Mouse (Mus musculus) C3H10T1/2 (cell line): Measurements from ENCODE around the gene 1700093K21Rik. TPM values are rescaled to one million over a fixed set of nuclear protein-coding genes. Genes with fewer than 3 reads are reported as not detected.

Experiments
- polyA plus RNA-seq, 2 experiments: library from polyadenylated mRNA; unstranded; fragments of >200 nt; fragmentation: generic; extraction: Trizol; gene quantifications; one replicate each; pipeline ENCODE4 v1.2.1; 2012; ENCODE audit warnings: missing spikeins in 2 of 2

1700093K21Rik gene
- polyA plus RNA-seq, result under 1 TPM in 1 of 2 experiments, not detected in 1; 0.05 TPM

GRCm38 (mm10) chr11:23520473-23521205, at the start of gene 1700093K21Rik:
TSS of gene 1700093K21Rik (minus strand) at chr11:23521155.

GRCm38 (mm10) chr11:23497718-23498509, 23.0 kb downstream of the 1700093K21Rik start, which contains the start of gene Ahsa2:
TSS of gene Ahsa2 (minus strand) at chr11:23498030.

Other genes starting within 250 kb of the 1700093K21Rik start
- 1 to 10 TPM in 1 of 2 experiments, under 1 TPM in 1; 0.47 to 5.8 TPM for gene Usp34, start 214.3 kb downstream of the 1700093K21Rik start, polyA plus RNA-seq
- 10 to 100 TPM in 1 of 2 experiments, 1 to 10 TPM in 1; 1.8 to 14.9 TPM for gene Ahsa2, start 23.1 kb downstream of the 1700093K21Rik start, polyA plus RNA-seq
- 1 to 10 TPM in 1 of 2 experiments, under 1 TPM in 1; 0.35 to 1.2 TPM for gene 0610010F05Rik, start 112.5 kb upstream of the 1700093K21Rik start, polyA plus RNA-seq
- 1 to 10 TPM in 1 of 2 experiments, under 1 TPM in 1; 0.41 to 3.4 TPM for gene Pus10, start 144.5 kb upstream of the 1700093K21Rik start, polyA plus RNA-seq
- gene Pex13, start 144.8 kb upstream of the 1700093K21Rik start, polyA plus RNA-seq, result 1 to 10 TPM in 1 of 2 experiments, under 1 TPM in 1; 0.55 to 8.7 TPM
- under 1 TPM; 0.06 to 0.33 TPM for gene Rel, start 249.8 kb upstream of the 1700093K21Rik start, polyA plus RNA-seq